Mouse (Mus musculus) megakaryocyte, embryonic 14.5 days (primary cell): ENCODE results near the gene 2810408A11Rik. TPM values are rescaled to one million over a fixed set of nuclear protein-coding genes. Genes with fewer than 3 reads are reported as not detected.
"Not testable (repeated sequence)": the region's sequence is repeated elsewhere in the genome, so short reads cannot be mapped to it uniquely, and the experiment has no call there.

Source experiments
- H3K27me3 ChIP-seq: replicated peaks from 2 replicates; pipeline ENCODE3; 2012; ENCODE audit warnings: inconsistent platforms
- H3K36me3 ChIP-seq: replicated peaks from 2 replicates; pipeline ENCODE3; 2012; ENCODE audit warnings: low read length, inconsistent platforms, mixed read lengths
- H3K4me1 ChIP-seq: 2 replicates; pipeline ENCODE4 v1.6.1; 2012; ENCODE audit warnings: inconsistent platforms
- H3K4me3 ChIP-seq: replicated peaks from 2 replicates; pipeline ENCODE3; 2012; ENCODE audit warnings: moderate library complexity, mild to moderate bottlenecking, inconsistent platforms
- H3K9me3 ChIP-seq: 2 replicates; pipeline ENCODE4 v1.6.1; 2012; ENCODE audit warnings: inconsistent platforms
- FLI1 ChIP-seq: IDR thresholded peaks from 2 replicates; pipeline ENCODE4 v1.6.1; 2012; ENCODE audit warnings: low read length, inconsistent platforms, mixed read lengths
- GATA1 ChIP-seq: IDR thresholded peaks from 3 replicates; pipeline ENCODE4 v1.6.1; 2012; ENCODE audit warnings: mixed read lengths, low read length, inconsistent platforms, borderline replicate concordance
- polyA plus RNA-seq: library from polyadenylated mRNA; stranded (reverse); fragments of >175 nt; gene quantifications from 2 replicates; pipeline ENCODE4 v1.2.3, GENCODE M21; 2012; ENCODE audit warnings: low replicate concordance; ENCODE audit not compliant: insufficient read depth

2810408A11Rik gene
- polyA plus RNA-seq, 1 experiment = 0.25 TPM

- H3K9me3 ChIP-seq = no peaks in the 10 kb centered on the region
- H3K4me1 ChIP-seq = peaks cover 60% of the 10 kb centered on the region
- peaks cover 6% of the 10 kb centered on the region for H3K27me3 ChIP-seq
- peaks cover 2% of the 10 kb centered on the region for H3K36me3 ChIP-seq
- H3K4me3 ChIP-seq = peak overlapping the region; percentile 42
- TF ChIP-seq FLI1 = no peak
Measured at GRCm38 (mm10) chr11:69876186-69876585, 24.6 kb downstream of the 2810408A11Rik start.

- no peaks in the 10 kb centered on the region for H3K9me3 ChIP-seq
- H3K4me1 ChIP-seq = peaks cover 23% of the 10 kb centered on the region
- no peak for TF ChIP-seq GATA1
- no peak for TF ChIP-seq FLI1
- no peaks in the 10 kb centered on the region for H3K36me3 ChIP-seq
- H3K27me3 ChIP-seq = peaks cover 18% of the 10 kb centered on the region
- no peak overlapping the region for H3K4me3 ChIP-seq
Measured at GRCm38 (mm10) chr11:69872451-69872850, 28.3 kb downstream of the 2810408A11Rik start.

GRCm38 (mm10) chr11:69871822-69872221, 29.0 kb downstream of the 2810408A11Rik start:
- H3K27me3 ChIP-seq = peaks cover 24% of the 10 kb centered on the region
- TF ChIP-seq GATA1 = no peak
- TF ChIP-seq FLI1 = no peak
- H3K4me3 ChIP-seq = no peak overlapping the region
- H3K36me3 ChIP-seq = no peaks in the 10 kb centered on the region
- H3K9me3 ChIP-seq = no peaks in the 10 kb centered on the region
- peaks cover 22% of the 10 kb centered on the region for H3K4me1 ChIP-seq

- Histone ChIP-seq H3K36me3 (no peaks in the 10 kb centered on the region), H3K4me1 (peaks cover 8% of the 10 kb centered on the region), H3K9me3 (no peaks in the 10 kb centered on the region), H3K4me3 (no peak overlapping the region), H3K27me3 (peaks cover 30% of the 10 kb centered on the region)
- TF ChIP-seq GATA1 (no peak), FLI1 (no peak)
Measured at GRCm38 (mm10) chr11:69870289-69871069, 30.3 kb downstream of the 2810408A11Rik start.

GRCm38 (mm10) chr11:69867335-69867734, 33.5 kb downstream of the 2810408A11Rik start:
- no peaks in the 10 kb centered on the region for H3K9me3 ChIP-seq
- no peak for TF ChIP-seq FLI1
- no peak for TF ChIP-seq GATA1
- peaks cover 10% of the 10 kb centered on the region for H3K4me1 ChIP-seq
- no peaks in the 10 kb centered on the region for H3K36me3 ChIP-seq
- no peak overlapping the region for H3K4me3 ChIP-seq
- H3K27me3 ChIP-seq = peaks cover 30% of the 10 kb centered on the region

GRCm38 (mm10) chr11:69865561-69865960, 35.2 kb downstream of the 2810408A11Rik start:
- Histone ChIP-seq H3K4me1 (peaks cover 10% of the 10 kb centered on the region), H3K27me3 (peaks cover 32% of the 10 kb centered on the region), H3K36me3 (no peaks in the 10 kb centered on the region), H3K9me3 (no peaks in the 10 kb centered on the region), H3K4me3 (no peak overlapping the region)
- no peak for TF ChIP-seq FLI1

GRCm38 (mm10) chr11:69864138-69864860, 36.5 kb downstream of the 2810408A11Rik start:
- no peak overlapping the region for H3K4me3 ChIP-seq
- H3K27me3 ChIP-seq = peaks cover 31% of the 10 kb centered on the region
- no peaks in the 10 kb centered on the region for H3K9me3 ChIP-seq
- peaks cover 10% of the 10 kb centered on the region for H3K4me1 ChIP-seq
- TF ChIP-seq GATA1 = no peak
- TF ChIP-seq FLI1 = no peak
- H3K36me3 ChIP-seq = no peaks in the 10 kb centered on the region

GRCm38 (mm10) chr11:69863729-69864128, 37.1 kb downstream of the 2810408A11Rik start:
- peaks cover 34% of the 10 kb centered on the region for H3K27me3 ChIP-seq
- H3K36me3 ChIP-seq, H3K9me3 ChIP-seq, H3K4me3 ChIP-seq, H3K4me1 ChIP-seq: not testable (repeated sequence)

- Histone ChIP-seq H3K27me3 (peaks cover 34% of the 10 kb centered on the region), H3K36me3 (no peaks in the 10 kb centered on the region), H3K4me3 (no peak within 1 kb of the TSS), H3K9me3 (no peaks in the 10 kb centered on the region), H3K4me1 (peaks cover 20% of the 10 kb centered on the region)
- no peak for TF ChIP-seq FLI1
- no peak for TF ChIP-seq GATA1
Measured at GRCm38 (mm10) chr11:69858113-69858998, 42.4 kb downstream of the 2810408A11Rik start, which contains the start of gene Tnk1. TSS of gene Tnk1 (minus strand) at chr11:69858730.
